Mouse (Mus musculus): Measurements from ENCODE around the gene Hoxd8. TPM values are rescaled to one million over a fixed set of nuclear protein-coding genes. Genes with fewer than 3 reads are reported as not detected.

Gene Hoxd8
- polyA plus RNA-seq, 1 experiment from 2014 or later, result 0.61 TPM

DNA sequence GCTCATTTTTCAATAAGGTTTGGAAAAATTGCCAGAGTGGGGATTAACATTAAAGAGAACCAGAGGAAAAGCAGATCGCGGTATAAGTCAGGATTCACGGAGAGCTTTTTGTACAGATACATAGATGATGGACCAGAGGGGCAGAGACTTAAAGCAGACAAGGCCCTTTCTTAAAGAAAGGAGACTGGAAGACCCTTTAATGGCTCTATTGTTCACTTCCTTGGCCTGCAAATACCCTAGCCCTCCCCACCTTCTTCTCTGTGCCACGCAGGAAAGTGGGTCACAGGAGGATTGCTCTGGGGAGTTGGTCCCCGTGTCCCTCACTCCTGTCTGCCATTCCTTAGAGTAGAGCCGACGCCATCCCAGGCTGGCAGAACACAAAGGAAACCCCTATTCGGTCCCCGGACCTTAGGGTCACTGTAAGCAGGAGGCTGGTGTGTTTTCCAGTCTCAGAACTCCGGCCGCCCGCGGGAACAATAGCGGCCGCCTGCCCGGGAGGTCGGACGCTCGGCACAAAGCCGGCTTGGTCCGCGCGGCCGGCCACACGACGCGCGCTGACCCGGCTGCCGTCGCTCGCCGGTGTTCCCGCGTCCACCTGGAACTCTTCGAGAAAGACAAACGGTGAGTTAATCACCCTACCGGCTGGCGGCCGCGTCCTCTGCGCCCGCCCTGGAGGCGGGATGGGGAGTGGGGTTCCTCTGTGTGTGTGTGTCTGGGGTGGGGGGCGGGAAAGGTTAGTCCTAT is 48.2 kb downstream of the Hoxd8 start:
- Histone ChIP-seq H3K4me3 (ENCODE audit: control insufficient read depth in 1 of 2, insufficient read depth in 1 of 2, low read depth in 1 of 2, low read length in 2 of 2) (peak overlapping the region; percentile 32 to 36), H3K27ac (replicated peaks in 1 of 2; ENCODE audit: control insufficient read depth in 1 of 2, insufficient read depth in 1 of 2, low read depth in 2 of 2, low read length in 2 of 2) (no peak overlapping the region), H3K9me3 (ENCODE audit: control insufficient read depth, low read length) (no peaks in the 10 kb centered on the region), H3K4me1 (ENCODE audit: control insufficient read depth in 2 of 2, insufficient read depth in 2 of 2, low read length in 2 of 2) (peaks cover 7 to 18% of the 10 kb centered on the region in 2 experiments), H3K27me3 (ENCODE audit: control insufficient read depth, insufficient read depth, low read length) (peaks cover 96% of the 10 kb centered on the region), H3K4me2 (ENCODE audit: low read length) (peak overlapping the region; percentile 58), H3K9ac (ENCODE audit: low read length) (no peak overlapping the region), H3K36me3 (ENCODE audit: control insufficient read depth, insufficient read depth, low read length) (no peaks in the 10 kb centered on the region)
- WGBS, result 3% methylated on average over 45 of the region's 45 CpGs
- no peak for ATAC-seq (ENCODE audit: insufficient number of reproducible peaks, insufficient read depth, low FRiP score, low read depth)

DNA sequence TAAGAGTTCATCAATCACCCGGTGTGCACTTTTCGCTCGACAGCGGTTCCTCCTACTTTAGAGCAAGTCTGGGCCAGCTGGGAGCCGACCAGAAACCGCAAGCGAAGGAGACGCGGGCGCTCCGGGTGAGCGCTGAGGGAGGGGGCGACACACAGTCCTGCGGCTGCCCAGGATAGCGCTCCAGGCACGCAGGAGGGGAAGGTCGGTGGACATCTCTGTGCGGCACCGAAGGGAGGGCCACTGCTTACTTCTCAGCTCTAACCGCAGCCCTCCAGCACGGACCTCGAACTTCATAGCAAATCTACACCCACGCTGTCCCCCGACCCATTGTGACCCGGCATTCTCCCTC is 48.7 kb downstream of the Hoxd8 start:
- Histone ChIP-seq H3K4me3 (ENCODE audit: control insufficient read depth in 1 of 2, insufficient read depth in 1 of 2, low read depth in 1 of 2, low read length in 2 of 2) (peak overlapping the region; percentile 18 to 36; a peak in 3 of 4 replicates), H3K27ac (replicated peaks in 1 of 2; ENCODE audit: control insufficient read depth in 1 of 2, insufficient read depth in 1 of 2, low read depth in 2 of 2, low read length in 2 of 2) (no peak overlapping the region), H3K9me3 (ENCODE audit: control insufficient read depth, low read length) (no peaks in the 10 kb centered on the region), H3K4me1 (ENCODE audit: control insufficient read depth in 2 of 2, insufficient read depth in 2 of 2, low read length in 2 of 2) (peaks cover 7 to 18% of the 10 kb centered on the region in 2 experiments), H3K9ac (ENCODE audit: low read length) (no peak overlapping the region), H3K27me3 (ENCODE audit: control insufficient read depth, insufficient read depth, low read length) (peaks cover 96% of the 10 kb centered on the region), H3K36me3 (ENCODE audit: control insufficient read depth, insufficient read depth, low read length) (no peaks in the 10 kb centered on the region), H3K4me2 (ENCODE audit: low read length) (peak overlapping the region; percentile 58)
- WGBS, result under 1% methylated on average over 25 of the region's 25 CpGs
- ATAC-seq (ENCODE audit: insufficient number of reproducible peaks, insufficient read depth, low FRiP score, low read depth), result no peak

DNA sequence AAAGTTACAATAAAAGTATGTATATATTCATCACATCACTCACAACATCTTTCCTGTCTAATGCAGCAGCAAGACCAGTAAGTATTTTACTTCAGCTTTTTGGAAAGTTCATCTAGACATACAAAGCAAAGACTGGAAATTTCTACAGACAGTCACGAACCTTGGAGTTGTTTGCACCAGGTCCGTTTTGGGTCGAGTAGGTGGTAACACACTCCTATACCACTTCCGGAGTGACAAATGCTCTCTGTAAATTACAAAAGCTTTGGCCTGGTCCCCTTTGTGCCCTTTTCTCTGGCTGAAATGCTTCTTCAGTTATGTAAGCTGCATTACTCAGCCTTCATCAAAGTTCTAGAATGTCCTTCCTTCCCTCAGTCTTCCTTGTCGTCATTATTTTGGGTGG is 49.3 kb downstream of the Hoxd8 start:
- H3K27me3 ChIP-seq (ENCODE audit: control insufficient read depth, insufficient read depth, low read length), result peaks cover 97% of the 10 kb centered on the region
- no peak overlapping the region for H3K9ac ChIP-seq (ENCODE audit: low read length)
- peaks cover 7 to 18% of the 10 kb centered on the region in 2 experiments for H3K4me1 ChIP-seq (ENCODE audit: control insufficient read depth in 2 of 2, insufficient read depth in 2 of 2, low read length in 2 of 2)
- no peaks in the 10 kb centered on the region for H3K9me3 ChIP-seq (ENCODE audit: control insufficient read depth, low read length)
- H3K4me3 ChIP-seq (ENCODE audit: control insufficient read depth in 1 of 2, insufficient read depth in 1 of 2, low read depth in 1 of 2, low read length in 2 of 2), result no peak overlapping the region
- WGBS, result 27% methylated on average over 5 of the region's 5 CpGs
- H3K36me3 ChIP-seq (ENCODE audit: control insufficient read depth, insufficient read depth, low read length), result no peaks in the 10 kb centered on the region
- H3K27ac ChIP-seq (replicated peaks in 1 of 2; ENCODE audit: control insufficient read depth in 1 of 2, insufficient read depth in 1 of 2, low read depth in 2 of 2, low read length in 2 of 2), result no peak overlapping the region
- no peak for ATAC-seq (ENCODE audit: insufficient number of reproducible peaks, insufficient read depth, low FRiP score, low read depth)
- no peak overlapping the region for H3K4me2 ChIP-seq (ENCODE audit: low read length)

MicroRNA genes within 50 kb of the gene (microRNA counts, 519-probe panel; counts per million panel counts)
- 322 counts per million, percentile 70 among the panel's probes with 10 or more counts for microRNA mmu-miR-10b

Small RNA genes lying within 50 kb of the gene (microRNA-seq; reads per million reads assigned to microRNA genes)
- not detected for gene Gm44463
- gene Mir10b, result 1,167 reads per million, percentile 79 among the genes with 10 or more reads in this experiment

Other genes with a start within 250 kb of the Hoxd8 start
- gene Lnpk, start 125.2 kb upstream of the Hoxd8 start, polyA plus RNA-seq (2014; fragmentation: Nextera tagmentation; extraction: Ambion mirVana), result 18.7 and 20.1 TPM in 2 replicates
- gene Evx2, start 45.1 kb upstream of the Hoxd8 start, polyA plus RNA-seq (2014; fragmentation: Nextera tagmentation; extraction: Ambion mirVana), result not detected in 2 replicates
- not detected in 2 replicates for gene Hoxd13, start 36.3 kb upstream of the Hoxd8 start, polyA plus RNA-seq (2014; fragmentation: Nextera tagmentation; extraction: Ambion mirVana)
- gene Hoxd12, start 29.6 kb upstream of the Hoxd8 start, polyA plus RNA-seq (2014; fragmentation: Nextera tagmentation; extraction: Ambion mirVana), result not detected in 2 replicates
- not detected in 2 replicates for gene Hoxd11, start 25.1 kb upstream of the Hoxd8 start, polyA plus RNA-seq (2014; fragmentation: Nextera tagmentation; extraction: Ambion mirVana)
- not detected in 2 replicates for gene Hoxd10, start 12.7 kb upstream of the Hoxd8 start, polyA plus RNA-seq (2014; fragmentation: Nextera tagmentation; extraction: Ambion mirVana)
- gene Hoxd9, start 6.9 kb upstream of the Hoxd8 start, polyA plus RNA-seq (2014; fragmentation: Nextera tagmentation; extraction: Ambion mirVana), result 0.22 TPM in 1 of 2 replicates, not detected in the other
- gene Hoxd3, start 7.3 kb downstream of the Hoxd8 start, polyA plus RNA-seq (2014; fragmentation: Nextera tagmentation; extraction: Ambion mirVana), result 0.23 TPM in 1 of 2 replicates, not detected in the other
- gene Hoxd4, start 7.3 kb downstream of the Hoxd8 start, polyA plus RNA-seq (2014; fragmentation: Nextera tagmentation; extraction: Ambion mirVana), result 0.34 TPM in 1 of 2 replicates, not detected in the other
- 0.05 TPM in 1 of 2 replicates, not detected in the other for gene Gm28230, start 22.1 kb downstream of the Hoxd8 start, polyA plus RNA-seq (2014; fragmentation: Nextera tagmentation; extraction: Ambion mirVana)
- not detected in 2 replicates for gene Hoxd1, start 58.4 kb downstream of the Hoxd8 start, polyA plus RNA-seq (2014; fragmentation: Nextera tagmentation; extraction: Ambion mirVana)
- gene Mtx2, start 121.2 kb downstream of the Hoxd8 start, polyA plus RNA-seq (2014; fragmentation: Nextera tagmentation; extraction: Ambion mirVana), result 187 and 191 TPM in 2 replicates